Comparison of ENCODE assay signal across 14 mouse cellular contexts in the genomic region with DNA sequence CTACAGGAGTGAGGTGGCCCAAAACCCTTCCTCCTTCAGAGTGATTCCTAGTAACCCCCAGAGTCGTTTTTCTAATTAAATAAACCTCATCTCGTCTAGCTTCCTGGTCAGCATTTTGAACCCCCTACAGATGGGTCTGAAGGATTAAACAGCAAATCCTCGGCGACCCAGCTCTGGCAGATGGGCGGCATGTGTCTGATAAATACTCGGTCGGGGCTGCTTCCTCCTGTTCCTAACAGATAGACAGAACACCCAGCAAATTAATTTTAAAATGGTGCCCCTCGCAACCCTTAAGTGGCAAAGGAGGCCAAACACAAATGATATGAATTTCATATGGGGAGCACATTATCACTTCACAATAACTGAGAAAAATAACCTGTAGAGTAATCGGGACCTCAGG.
DNase-seq lines count a peak whose midpoint lies in the region; ATAC-seq and TF ChIP-seq lines count a peak whose summit lies in the region.
"Had no signal": no experiment of that assay in that cellular context is flagged by ENCODE, and none has a peak within 500 bp of the region (broad histone marks: within the 10 kb centered on the region; RNA-seq: fewer than 3 reads in every experiment).

No protein-coding gene starts in this region.

- 13% methylated on average over 9 of the region's 9 CpGs for WGBS in liver, embryonic 12.5 days (ENCODE audit: insufficient replicate concordance)
- 14% methylated on average over 9 of the region's 9 CpGs for WGBS in midbrain, embryonic 13.5 days
- WGBS in forebrain, embryonic 14.5 days = 32% methylated on average over 9 of the region's 9 CpGs

- H3K4me3 ChIP-seq in G1E (ENCODE audit: low read depth, low read length) = no peak overlapping the region
- peak overlapping the region; percentile 18 for H3K4me3 ChIP-seq in liver, embryonic 12.5 days
- H3K4me3 ChIP-seq in midbrain, embryonic 13.5 days (replicated peaks) = no peak overlapping the region
- no peak overlapping the region for H3K4me3 ChIP-seq in forebrain, embryonic 14.5 days (ENCODE audit: low read depth, low read length)
- H3K4me3 ChIP-seq: embryonic facial prominence, embryonic 12.5 days; forebrain, embryonic 10.5 days; neural tube, embryonic 13.5 days had no signal

- peak overlapping the region; percentile 76 for H3K27ac ChIP-seq in liver, embryonic 12.5 days
- no peak overlapping the region; the same call in 1 of the 2 replicates for H3K27ac ChIP-seq in midbrain, embryonic 13.5 days
- no peak overlapping the region for H3K27ac ChIP-seq in forebrain, embryonic 14.5 days (ENCODE audit: low read depth, low read length)
- H3K27ac ChIP-seq: embryonic facial prominence, embryonic 12.5 days; forebrain, embryonic 10.5 days; neural tube, embryonic 13.5 days had no signal

- peak overlapping the region; percentile 47; the same call in 1 of the 2 replicates for H3K9ac ChIP-seq in liver, embryonic 12.5 days
- no peak overlapping the region for H3K9ac ChIP-seq in midbrain, embryonic 13.5 days (replicated peaks)
- no peak overlapping the region for H3K9ac ChIP-seq in forebrain, embryonic 14.5 days (ENCODE audit: low read length)
- H3K9ac ChIP-seq: embryonic facial prominence, embryonic 12.5 days; neural tube, embryonic 13.5 days had no signal

- ATAC-seq in G1E (ENCODE audit: extremely low read depth, insufficient number of reproducible peaks, low FRiP score, poor library complexity, severe bottlenecking) = 0 out of 2 replicates have a peak, but pooled peaks have one; percentile 15
- peak; percentile 94 for ATAC-seq in liver, embryonic 12.5 days
- peak; percentile 30; the same call in 1 of the 2 replicates for ATAC-seq in midbrain, embryonic 13.5 days
- no peak for ATAC-seq in forebrain, embryonic 14.5 days

- H3K4me1 ChIP-seq in G1E (ENCODE audit: insufficient read depth, low read depth, low read length) = peaks cover 16% of the 10 kb centered on the region
- H3K4me1 ChIP-seq in liver, embryonic 12.5 days = peaks cover 32% of the 10 kb centered on the region
- peaks cover 9% of the 10 kb centered on the region for H3K4me1 ChIP-seq in midbrain, embryonic 13.5 days (replicated peaks)
- no peaks in the 10 kb centered on the region for H3K4me1 ChIP-seq in forebrain, embryonic 14.5 days (ENCODE audit: control insufficient read depth, insufficient read depth, low read length)
- H3K4me1 ChIP-seq: embryonic facial prominence, embryonic 12.5 days; neural tube, embryonic 13.5 days had no signal

- DNase-seq in G1E (ENCODE audit: low spot score) = no peak
- DNase-seq in brain, embryonic 14.5 days (ENCODE audit: low read depth) = peak; percentile 33
- no peak for DNase-seq in adrenal gland, postnatal 14 days
- DNase-seq in right cerebral cortex, postnatal 25 days = no peak
- DNase-seq in forebrain, embryonic 14.5 days (ENCODE audit: low spot score) = no peak
- DNase-seq: cerebellum, adult 2 months; kidney, adult 8-10 months; kidney, postnatal 36 days; lung, postnatal 36 days had no signal

- no peak for TF ChIP-seq POLR2A in brain, embryonic 14.5 days (IDR thresholded peaks at IDR 0.05; ENCODE audit: borderline replicate concordance, extremely low read depth, insufficient read depth, insufficient read length, poor library complexity, severe bottlenecking)

- no peaks in the 10 kb centered on the region for H3K27me3 ChIP-seq in G1E (ENCODE audit: insufficient read depth, low read length)
- H3K27me3 ChIP-seq in liver, embryonic 12.5 days (replicated peaks) = no peaks in the 10 kb centered on the region
- H3K27me3 ChIP-seq in midbrain, embryonic 13.5 days = peaks cover 4% of the 10 kb centered on the region; the same call in 1 of the 2 replicates
- 0 out of 2 replicates have a peak, but pooled peaks cover 3% of the 10 kb centered on the region for H3K27me3 ChIP-seq in forebrain, embryonic 14.5 days (replicated peaks; ENCODE audit: control insufficient read depth, insufficient read depth, low read length)
- H3K27me3 ChIP-seq: embryonic facial prominence, embryonic 12.5 days; neural tube, embryonic 13.5 days had no signal

- H3K36me3 ChIP-seq in G1E (replicated peaks) = no peaks in the 10 kb centered on the region
- H3K36me3 ChIP-seq in liver, embryonic 12.5 days = no peaks in the 10 kb centered on the region
- no peaks in the 10 kb centered on the region for H3K36me3 ChIP-seq in midbrain, embryonic 13.5 days
- no peaks in the 10 kb centered on the region for H3K36me3 ChIP-seq in forebrain, embryonic 14.5 days (ENCODE audit: control insufficient read depth, insufficient read depth, low read length)
- H3K36me3 ChIP-seq: embryonic facial prominence, embryonic 12.5 days; forebrain, embryonic 10.5 days; neural tube, embryonic 13.5 days had no signal

- no peaks in the 10 kb centered on the region for H3K9me3 ChIP-seq in G1E (replicated peaks)
- no peaks in the 10 kb centered on the region for H3K9me3 ChIP-seq in liver, embryonic 12.5 days (replicated peaks)
- no peaks in the 10 kb centered on the region for H3K9me3 ChIP-seq in midbrain, embryonic 13.5 days
- H3K9me3 ChIP-seq in forebrain, embryonic 14.5 days (replicated peaks; ENCODE audit: control insufficient read depth, low read length) = no peaks in the 10 kb centered on the region
- H3K9me3 ChIP-seq: embryonic facial prominence, embryonic 12.5 days; forebrain, embryonic 10.5 days; neural tube, embryonic 13.5 days had no signal

- no peak for TF ChIP-seq CTCF in G1E (IDR thresholded peaks at IDR 0.05; ENCODE audit: low read depth, low read length)
- TF ChIP-seq CTCF in brain, embryonic 14.5 days (IDR thresholded peaks at IDR 0.05; ENCODE audit: borderline replicate concordance, extremely low read depth, insufficient read depth, insufficient read length) = no peak

- H3K4me2 ChIP-seq in liver, embryonic 12.5 days = peak overlapping the region; percentile 49
- H3K4me2 ChIP-seq in midbrain, embryonic 13.5 days (replicated peaks) = no peak overlapping the region
- H3K4me2 ChIP-seq in forebrain, embryonic 14.5 days (ENCODE audit: low read length) = no peak overlapping the region
- H3K4me2 ChIP-seq: embryonic facial prominence, embryonic 12.5 days; neural tube, embryonic 13.5 days had no signal
